In the genomic region with DNA sequence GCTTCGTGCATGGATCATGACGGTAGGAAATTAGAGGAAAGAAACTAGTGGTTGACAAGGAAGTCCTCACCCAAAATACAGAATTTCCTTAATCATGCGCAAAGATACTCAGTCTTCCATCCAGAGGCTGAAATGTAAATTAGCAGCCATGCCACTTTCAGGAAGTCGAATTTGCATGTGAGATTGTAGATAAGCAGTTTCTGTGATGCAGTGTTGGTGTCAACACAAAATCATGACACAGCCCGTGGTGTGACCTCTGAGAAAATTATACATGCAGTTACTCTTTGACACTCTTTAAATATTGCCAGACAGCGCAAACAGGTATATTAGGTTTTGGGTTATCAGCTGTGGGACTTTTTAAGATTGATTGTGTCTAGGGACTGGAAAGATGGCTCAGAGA, we compare ENCODE assay signal across 20 mouse cellular contexts. TPM values are rescaled to one million over a fixed set of nuclear protein-coding genes. Genes with fewer than 3 reads are reported as not detected.
A peak's percentile ranks its signal among the peaks of the same experiment; 100 is the strongest.
DNase-seq lines count a peak whose midpoint lies in the region; ATAC-seq lines count a peak whose summit lies in the region.
"Had no signal": no experiment of that assay in that cellular context is flagged by ENCODE, and none has a peak within 500 bp of the region (broad histone marks: within the 10 kb centered on the region; RNA-seq: fewer than 3 reads in every experiment).

No protein-coding gene starts in this region.

- H3K36me3 ChIP-seq in hindbrain, embryonic 12.5 days = no peaks in the 10 kb centered on the region
- H3K36me3 ChIP-seq: embryonic facial prominence, embryonic 10.5 days; embryonic facial prominence, embryonic 12.5 days; forebrain, embryonic 15.5 days had no signal

- DNase-seq in CD4-positive helper T cell, adult 2 months (ENCODE audit: low read depth, low spot score) = peak; percentile 57
- peak; percentile 85 for DNase-seq in induced T-regulatory cell, adult 2 months (ENCODE audit: low read depth)
- DNase-seq in kidney, adult 18-20 months = no peak
- no peak for DNase-seq in left cerebral cortex, adult 9 months (ENCODE audit: low spot score in 2 of 2)
- DNase-seq: adrenal gland, adult 8-10 months; adrenal gland, postnatal 14 days; adrenal gland, postnatal 36 days; B cell, adult 2 months; cerebellum, adult 11-12 months; cerebellum, adult 2 months; cerebellum, adult 9-10 months; cerebellum, postnatal 10 days; cerebellum, postnatal 25 days; forebrain, postnatal 0 days had no signal

- H3K9me3 ChIP-seq in hindbrain, embryonic 12.5 days (replicated peaks) = no peaks in the 10 kb centered on the region
- H3K9me3 ChIP-seq: embryonic facial prominence, embryonic 10.5 days; embryonic facial prominence, embryonic 12.5 days; forebrain, embryonic 13.5 days; forebrain, embryonic 15.5 days had no signal

- H3K27me3 ChIP-seq in hindbrain, embryonic 12.5 days = no peaks in the 10 kb centered on the region
- H3K27me3 ChIP-seq: embryonic facial prominence, embryonic 12.5 days; forebrain, embryonic 13.5 days; forebrain, embryonic 15.5 days had no signal

- no peak overlapping the region for H3K4me3 ChIP-seq in hindbrain, embryonic 12.5 days
- H3K4me3 ChIP-seq: embryonic facial prominence, embryonic 10.5 days; embryonic facial prominence, embryonic 12.5 days; forebrain, embryonic 13.5 days; forebrain, embryonic 15.5 days had no signal

- no peak overlapping the region for H3K4me2 ChIP-seq in hindbrain, embryonic 12.5 days (replicated peaks)
- H3K4me2 ChIP-seq: embryonic facial prominence, embryonic 12.5 days; forebrain, embryonic 13.5 days; forebrain, embryonic 15.5 days had no signal

- WGBS in hindbrain, embryonic 12.5 days = 93% methylated on average over 6 of the region's 6 CpGs

- peaks cover 5% of the 10 kb centered on the region for H3K4me1 ChIP-seq in hindbrain, embryonic 12.5 days
- H3K4me1 ChIP-seq: forebrain, embryonic 13.5 days; forebrain, embryonic 15.5 days had no signal

- H3K27ac ChIP-seq in hindbrain, embryonic 12.5 days = no peak overlapping the region
- H3K27ac ChIP-seq: embryonic facial prominence, embryonic 10.5 days; embryonic facial prominence, embryonic 12.5 days; forebrain, embryonic 13.5 days; forebrain, embryonic 15.5 days had no signal

- H3K9ac ChIP-seq in hindbrain, embryonic 12.5 days = no peak overlapping the region
- H3K9ac ChIP-seq: embryonic facial prominence, embryonic 12.5 days; forebrain, embryonic 13.5 days; forebrain, embryonic 15.5 days; forebrain, postnatal 0 days had no signal

- peak; percentile 63 for ATAC-seq in CD4-positive, CD25-positive, alpha-beta regulatory T cell, adult 4 months
- ATAC-seq in hindbrain, embryonic 12.5 days (ENCODE audit: low FRiP score) = no peak
- ATAC-seq: forebrain, embryonic 13.5 days; forebrain, embryonic 15.5 days; forebrain, postnatal 0 days had no signal

RNA-seq across cellular contexts. Expression of a gene that starts 9.7 kb away (rescaled TPM):
- 100 to 1,000 TPM; 433 to 495 TPM for polyA plus RNA-seq in CD4-positive, CD25-positive, alpha-beta regulatory T cell, adult 4 months (2017; shearing (Covaris generic))
- polyA plus RNA-seq in hindbrain, embryonic 12.5 days (2016; fragmentation: Nextera tagmentation; extraction: Ambion mirVana) = 1.9 and 2.0 TPM in 2 replicates

RNA-seq across cellular contexts. Expression of a gene that starts 9.7 kb away (rescaled TPM):
- polyA plus RNA-seq in CD4-positive, CD25-positive, alpha-beta regulatory T cell, adult 4 months (2017; shearing (Covaris generic)) = 10 to 100 TPM; 51.0 to 68.1 TPM
- polyA plus RNA-seq in hindbrain, embryonic 12.5 days (2016; fragmentation: Nextera tagmentation; extraction: Ambion mirVana) = 0.87 and 0.96 TPM in 2 replicates

RNA-seq across cellular contexts. Expression of a gene that starts 18.2 kb away (rescaled TPM):
- polyA plus RNA-seq in CD4-positive, CD25-positive, alpha-beta regulatory T cell, adult 4 months (2017; shearing (Covaris generic)) = 10 to 100 TPM; 66.8 to 74.2 TPM
- 98.3 and 102 TPM in 2 replicates for polyA plus RNA-seq in hindbrain, embryonic 12.5 days (2016; fragmentation: Nextera tagmentation; extraction: Ambion mirVana)

RNA-seq across cellular contexts. Expression of a gene that starts 21.3 kb away (rescaled TPM):
- polyA plus RNA-seq in CD4-positive, CD25-positive, alpha-beta regulatory T cell, adult 4 months (2017; shearing (Covaris generic)) = 1 to 10 TPM; 6.5 to 7.8 TPM
- polyA plus RNA-seq in hindbrain, embryonic 12.5 days (2016; fragmentation: Nextera tagmentation; extraction: Ambion mirVana) = 22.5 and 24.2 TPM in 2 replicates

Comparison
In these comparisons a context has a peak if more than half of its experiments do, and no peak if none do; other contexts are left out.
1. DNase-seq: peak in CD4-positive helper T cell, adult 2 months (single experiment) and induced T-regulatory cell, adult 2 months (single experiment); none in kidney, adult 18-20 months (single experiment) and left cerebral cortex, adult 9 months (0 of 2).
2. RNA of a gene that starts 9.7 kb away (polyA plus RNA-seq): 433 to 495 TPM in CD4-positive, CD25-positive, alpha-beta regulatory T cell, adult 4 months; 1.9 to 2.0 TPM in hindbrain, embryonic 12.5 days; every median in the first group is over 100 times any median in the second.
3. RNA of a gene that starts 9.7 kb away (polyA plus RNA-seq): 51.0 to 68.1 TPM in CD4-positive, CD25-positive, alpha-beta regulatory T cell, adult 4 months; 0.87 to 0.96 TPM in hindbrain, embryonic 12.5 days; every median in the first group is over 10 times any median in the second.